In the genomic region with DNA sequence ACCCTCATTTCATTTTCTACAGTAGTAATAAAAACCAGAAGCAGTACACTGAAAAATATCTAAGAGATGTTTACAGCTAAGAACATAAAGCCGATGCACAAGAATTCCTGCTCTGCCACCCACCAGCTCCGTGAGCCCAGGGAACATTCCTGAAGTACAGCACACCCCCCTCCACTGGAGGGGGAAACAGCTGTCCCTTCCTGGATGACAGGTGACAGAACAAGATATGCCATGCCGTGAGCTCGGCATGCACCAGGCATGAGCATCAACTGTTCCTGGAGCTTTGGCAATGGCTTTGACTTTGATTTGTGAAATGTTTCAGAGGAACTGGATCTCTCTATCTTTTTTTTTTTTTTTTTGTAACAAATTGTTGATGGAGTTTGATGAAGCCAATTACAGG, we compare ENCODE assay signal across 20 mouse cellular contexts. TPM values are rescaled to one million over a fixed set of nuclear protein-coding genes. Genes with fewer than 3 reads are reported as not detected.
DNase-seq lines count a peak whose midpoint lies in the region; ATAC-seq and TF ChIP-seq lines count a peak whose summit lies in the region.
"Had no signal": no experiment of that assay in that cellular context is flagged by ENCODE, and none has a peak within 500 bp of the region (broad histone marks: within the 10 kb centered on the region; RNA-seq: fewer than 3 reads in every experiment).

No protein-coding gene starts in this region.

- no peak overlapping the region for H3K9ac ChIP-seq in heart, embryonic 12.5 days
- H3K9ac ChIP-seq in midbrain, postnatal 0 days (replicated peaks; ENCODE audit: low read length, poor library complexity, severe bottlenecking), result no peak overlapping the region
- no peak overlapping the region for H3K9ac ChIP-seq in midbrain, embryonic 13.5 days (replicated peaks)
- H3K9ac ChIP-seq in hindbrain, embryonic 12.5 days, result no peak overlapping the region
- H3K9ac ChIP-seq: embryonic facial prominence, embryonic 12.5 days; hindbrain, embryonic 13.5 days; liver, postnatal 0 days; neural tube, embryonic 15.5 days had no signal

- no peaks in the 10 kb centered on the region for H3K27me3 ChIP-seq in heart, embryonic 12.5 days (replicated peaks)
- no peaks in the 10 kb centered on the region for H3K27me3 ChIP-seq in midbrain, postnatal 0 days (ENCODE audit: insufficient read depth, low read length)
- H3K27me3 ChIP-seq in midbrain, embryonic 13.5 days, result no peaks in the 10 kb centered on the region
- no peaks in the 10 kb centered on the region for H3K27me3 ChIP-seq in hindbrain, embryonic 12.5 days
- H3K27me3 ChIP-seq: embryonic facial prominence, embryonic 12.5 days; hindbrain, embryonic 13.5 days; neural tube, embryonic 15.5 days had no signal

- no peak overlapping the region for H3K4me2 ChIP-seq in heart, embryonic 12.5 days
- no peak overlapping the region for H3K4me2 ChIP-seq in midbrain, postnatal 0 days (ENCODE audit: low read depth, low read length, poor library complexity, severe bottlenecking)
- no peak overlapping the region for H3K4me2 ChIP-seq in midbrain, embryonic 13.5 days (replicated peaks)
- H3K4me2 ChIP-seq in hindbrain, embryonic 12.5 days (replicated peaks), result no peak overlapping the region
- H3K4me2 ChIP-seq: embryonic facial prominence, embryonic 12.5 days; hindbrain, embryonic 13.5 days; midbrain, embryonic 11.5 days; neural tube, embryonic 15.5 days had no signal

- 8% methylated on average over 4 of the region's 4 CpGs for WGBS in heart, embryonic 12.5 days
- 58% methylated on average over 4 of the region's 4 CpGs for WGBS in midbrain, postnatal 0 days
- whole genome bisulfite sequencing in midbrain, embryonic 13.5 days, result 82% methylated on average over 4 of the region's 4 CpGs
- 66% methylated on average over 4 of the region's 4 CpGs for WGBS in hindbrain, embryonic 12.5 days

- H3K9me3 ChIP-seq in heart, embryonic 12.5 days (replicated peaks), result peaks cover 6% of the 10 kb centered on the region; the same call in 1 of the 2 replicates
- no peaks in the 10 kb centered on the region for H3K9me3 ChIP-seq in midbrain, postnatal 0 days (ENCODE audit: low read length)
- H3K9me3 ChIP-seq in midbrain, embryonic 13.5 days, result no peaks in the 10 kb centered on the region
- no peaks in the 10 kb centered on the region for H3K9me3 ChIP-seq in hindbrain, embryonic 12.5 days (replicated peaks)
- H3K9me3 ChIP-seq: embryonic facial prominence, embryonic 12.5 days; hindbrain, embryonic 13.5 days; neural tube, embryonic 15.5 days had no signal

- TF ChIP-seq CTCF in midbrain, postnatal 0 days (IDR thresholded peaks at IDR 0.05), result no peak

- H3K36me3 ChIP-seq in heart, embryonic 12.5 days, result no peaks in the 10 kb centered on the region
- H3K36me3 ChIP-seq in midbrain, postnatal 0 days (ENCODE audit: insufficient read depth, low read length), result no peaks in the 10 kb centered on the region
- no peaks in the 10 kb centered on the region for H3K36me3 ChIP-seq in midbrain, embryonic 13.5 days
- no peaks in the 10 kb centered on the region for H3K36me3 ChIP-seq in hindbrain, embryonic 12.5 days
- H3K36me3 ChIP-seq: embryonic facial prominence, embryonic 12.5 days; hindbrain, embryonic 13.5 days; neural tube, embryonic 15.5 days had no signal

- H3K4me1 ChIP-seq in heart, embryonic 12.5 days (replicated peaks), result peaks cover 9% of the 10 kb centered on the region
- no peaks in the 10 kb centered on the region for H3K4me1 ChIP-seq in midbrain, postnatal 0 days (ENCODE audit: insufficient read depth, low read length)
- no peaks in the 10 kb centered on the region for H3K4me1 ChIP-seq in midbrain, embryonic 13.5 days (replicated peaks)
- H3K4me1 ChIP-seq in hindbrain, embryonic 12.5 days, result no peaks in the 10 kb centered on the region
- H3K4me1 ChIP-seq: embryonic facial prominence, embryonic 12.5 days; hindbrain, embryonic 13.5 days; neural tube, embryonic 15.5 days had no signal

- peak; percentile 20 for DNase-seq in gastrocnemius, postnatal 25 days
- DNase-seq in gastrocnemius, adult 18-20 months (ENCODE audit: low spot score), result no peak
- DNase-seq in heart, postnatal 10 days, result peak; percentile 23 to 31
- DNase-seq in midbrain, postnatal 0 days (ENCODE audit: low spot score), result peak; percentile 23
- peak; percentile 33 to 36 for DNase-seq in layer of hippocampus, postnatal 36 days
- DNase-seq: cerebellum, adult 8-10 months; gastrocnemius, postnatal 36 days; kidney, adult 9 months; liver; liver, postnatal 0 days had no signal

- no peak overlapping the region for H3K27ac ChIP-seq in heart, embryonic 12.5 days (ENCODE audit: poor library complexity, severe bottlenecking)
- H3K27ac ChIP-seq in midbrain, postnatal 0 days (ENCODE audit: low read depth, low read length), result no peak overlapping the region
- no peak overlapping the region for H3K27ac ChIP-seq in midbrain, embryonic 13.5 days
- no peak overlapping the region for H3K27ac ChIP-seq in hindbrain, embryonic 12.5 days
- H3K27ac ChIP-seq: embryonic facial prominence, embryonic 12.5 days; hindbrain, embryonic 13.5 days; neural tube, embryonic 15.5 days; stomach, postnatal 0 days had no signal

- no peak overlapping the region for H3K4me3 ChIP-seq in heart, embryonic 12.5 days
- H3K4me3 ChIP-seq in midbrain, postnatal 0 days (ENCODE audit: low read depth, low read length), result no peak overlapping the region
- no peak overlapping the region for H3K4me3 ChIP-seq in midbrain, embryonic 13.5 days (replicated peaks)
- H3K4me3 ChIP-seq in hindbrain, embryonic 12.5 days, result no peak overlapping the region
- H3K4me3 ChIP-seq: embryonic facial prominence, embryonic 12.5 days; hindbrain, embryonic 13.5 days; neural tube, embryonic 15.5 days had no signal

- intact Hi-C loops in heart, postnatal 10 days (cut with DNase I), result no loop called here

- no peak for ATAC-seq in heart, embryonic 12.5 days (ENCODE audit: insufficient number of reproducible peaks, low FRiP score)
- no peak for ATAC-seq in midbrain, postnatal 0 days (ENCODE audit: low FRiP score)
- no peak for ATAC-seq in midbrain, embryonic 13.5 days
- no peak for ATAC-seq in hindbrain, embryonic 12.5 days (ENCODE audit: low FRiP score)
- ATAC-seq: forebrain, embryonic 16.5 days; liver, postnatal 0 days had no signal

RNA-seq across cellular contexts. Expression of a gene that starts 17.0 kb away (rescaled TPM):
- total RNA-seq in gastrocnemius, postnatal 25 days (2021), result 1 to 10 TPM; 1.5 to 2.0 TPM
- total RNA-seq in gastrocnemius, adult 18-20 months (2021), result 1 to 10 TPM; 1.5 to 1.8 TPM
- 1 to 10 TPM; 7.7 to 8.1 TPM for total RNA-seq in heart, postnatal 10 days (2021)
- 8.9 and 9.3 TPM in 2 replicates for polyA plus RNA-seq in heart, embryonic 12.5 days (2016; fragmentation: Nextera tagmentation; extraction: Ambion mirVana)
- 23.3 and 27.8 TPM in 2 replicates for total RNA-seq in midbrain, postnatal 0 days (2014; rRNA removed)
- 17.8 and 20.0 TPM in 2 replicates for polyA plus RNA-seq in midbrain, postnatal 0 days (2015; fragmentation: Nextera tagmentation; extraction: Ambion mirVana)
- polyA plus RNA-seq in midbrain, embryonic 13.5 days (2015; fragmentation: Nextera tagmentation; extraction: Ambion mirVana), result 8.7 and 9.8 TPM in 2 replicates
- 10 to 100 TPM; 48.8 to 56.0 TPM for total RNA-seq in layer of hippocampus, postnatal 36 days (2021)
- 9.9 and 10.6 TPM in 2 replicates for polyA plus RNA-seq in hindbrain, embryonic 12.5 days (2016; fragmentation: Nextera tagmentation; extraction: Ambion mirVana)

RNA-seq across cellular contexts. Expression of a gene that starts 20.8 kb away (rescaled TPM):
- under 1 TPM; 0.56 to 0.67 TPM for total RNA-seq in gastrocnemius, postnatal 25 days (2021)
- 1 to 10 TPM; 1.1 to 2.9 TPM for total RNA-seq in gastrocnemius, adult 18-20 months (2021)
- 10 to 100 TPM; 15.7 to 16.5 TPM for total RNA-seq in heart, postnatal 10 days (2021)
- 6.0 and 6.6 TPM in 2 replicates for polyA plus RNA-seq in heart, embryonic 12.5 days (2016; fragmentation: Nextera tagmentation; extraction: Ambion mirVana)
- total RNA-seq in midbrain, postnatal 0 days (2014; rRNA removed), result 2.1 and 3.3 TPM in 2 replicates
- 2.3 and 2.7 TPM in 2 replicates for polyA plus RNA-seq in midbrain, postnatal 0 days (2015; fragmentation: Nextera tagmentation; extraction: Ambion mirVana)
- 0.67 and 0.84 TPM in 2 replicates for polyA plus RNA-seq in midbrain, embryonic 13.5 days (2015; fragmentation: Nextera tagmentation; extraction: Ambion mirVana)
- 1 to 10 TPM; 4.7 to 8.4 TPM for total RNA-seq in layer of hippocampus, postnatal 36 days (2021)
- 0.81 and 1.1 TPM in 2 replicates for polyA plus RNA-seq in hindbrain, embryonic 12.5 days (2016; fragmentation: Nextera tagmentation; extraction: Ambion mirVana)
- total RNA-seq: common myeloid progenitor, adult 5-6 weeks had no signal

RNA-seq across cellular contexts. Expression of a gene that starts 43.4 kb away (rescaled TPM):
- total RNA-seq in gastrocnemius, postnatal 25 days (2021), result 10 to 100 TPM; 35.7 to 41.4 TPM
- total RNA-seq in gastrocnemius, adult 18-20 months (2021), result 10 to 100 TPM; 42.2 to 43.5 TPM
- 10 to 100 TPM; 53.6 to 85.5 TPM for total RNA-seq in heart, postnatal 10 days (2021)
- 37.7 and 41.5 TPM in 2 replicates for polyA plus RNA-seq in heart, embryonic 12.5 days (2016; fragmentation: Nextera tagmentation; extraction: Ambion mirVana)
- total RNA-seq in midbrain, postnatal 0 days (2014; rRNA removed), result 52.2 and 74.0 TPM in 2 replicates
- polyA plus RNA-seq in midbrain, postnatal 0 days (2015; fragmentation: Nextera tagmentation; extraction: Ambion mirVana), result 33.1 and 34.2 TPM in 2 replicates
- 51.6 and 51.9 TPM in 2 replicates for polyA plus RNA-seq in midbrain, embryonic 13.5 days (2015; fragmentation: Nextera tagmentation; extraction: Ambion mirVana)
- total RNA-seq in layer of hippocampus, postnatal 36 days (2021), result 100 to 1,000 TPM; 102 to 122 TPM
- polyA plus RNA-seq in hindbrain, embryonic 12.5 days (2016; fragmentation: Nextera tagmentation; extraction: Ambion mirVana), result 58.1 and 58.5 TPM in 2 replicates
